Mouse (Mus musculus) CD4-positive, CD25-positive, alpha-beta regulatory T cell, adult 2 months (primary cell): ENCODE data around the gene Flcn.
"Not testable (repeated sequence)": the region's sequence is repeated elsewhere in the genome, so short reads cannot be mapped to it uniquely, and the experiment has no call there.

Source experiments
- DNase-seq: peaks from one replicate; pipeline ENCODE4 v3.0.0-alpha.2; 2012; ENCODE audit warnings: low read depth, low spot score

The Flcn gene

GRCm38 (mm10) chr11:59809670-59810474, at the start of gene Flcn:
Flcn (minus strand) TSS chr11:59810016.
- DNase-seq, result peak; percentile 93

GRCm38 (mm10) chr11:59852865-59853264, 43.0 kb upstream of the Flcn start:
- DNase-seq, result no peak

- DNase-seq, result peak; percentile 66
Measured at GRCm38 (mm10) chr11:59847891-59848884, 38.4 kb upstream of the Flcn start.

- DNase-seq, result peak; percentile 85
Measured at GRCm38 (mm10) chr11:59847131-59847530, 37.3 kb upstream of the Flcn start.

- no peak for DNase-seq
Measured at GRCm38 (mm10) chr11:59846311-59846710, 36.5 kb upstream of the Flcn start.

- DNase-seq, result peak; percentile 98
Measured at GRCm38 (mm10) chr11:59839459-59840126, 29.8 kb upstream of the Flcn start, which contains the start of gene Cops3. Cops3 (minus strand) TSS chr11:59839838.

GRCm38 (mm10) chr11:59839008-59839458, 29.2 kb upstream of the Flcn start, which contains the start of gene Nt5m:
Nt5m (plus strand) TSS chr11:59839447.
- peak; percentile 95 for DNase-seq

- DNase-seq, result no peak
Measured at GRCm38 (mm10) chr11:59838426-59838825, 28.6 kb upstream of the Flcn start.

- DNase-seq, result not testable (repeated sequence)
Measured at GRCm38 (mm10) chr11:59837789-59838188, 28.0 kb upstream of the Flcn start.

GRCm38 (mm10) chr11:59821625-59822024, 11.8 kb upstream of the Flcn start:
- DNase-seq, result no peak

GRCm38 (mm10) chr11:59817916-59818315, 8.1 kb upstream of the Flcn start:
- no peak for DNase-seq

GRCm38 (mm10) chr11:59815482-59816065, 5.8 kb upstream of the Flcn start:
- DNase-seq, result no peak

- DNase-seq, result no peak
Measured at GRCm38 (mm10) chr11:59814936-59815335, 5.1 kb upstream of the Flcn start.

- DNase-seq, result no peak
Measured at GRCm38 (mm10) chr11:59814311-59814710, 4.5 kb upstream of the Flcn start.

- DNase-seq, result no peak
Measured at GRCm38 (mm10) chr11:59813276-59813675, 3.5 kb upstream of the Flcn start.

- DNase-seq, result no peak
Measured at GRCm38 (mm10) chr11:59811211-59811610, 1.4 kb upstream of the Flcn start.

- peak; percentile 27 for DNase-seq
Measured at GRCm38 (mm10) chr11:59810480-59811158, 803 bp upstream of the Flcn start.

GRCm38 (mm10) chr11:59809071-59809669, 646 bp downstream of the Flcn start:
- peak; percentile 77 for DNase-seq

- DNase-seq, result no peak
Measured at GRCm38 (mm10) chr11:59808170-59808960, 1.5 kb downstream of the Flcn start.
